Comparison of ENCODE assay signal across 21 mouse cellular contexts in the genomic region with DNA sequence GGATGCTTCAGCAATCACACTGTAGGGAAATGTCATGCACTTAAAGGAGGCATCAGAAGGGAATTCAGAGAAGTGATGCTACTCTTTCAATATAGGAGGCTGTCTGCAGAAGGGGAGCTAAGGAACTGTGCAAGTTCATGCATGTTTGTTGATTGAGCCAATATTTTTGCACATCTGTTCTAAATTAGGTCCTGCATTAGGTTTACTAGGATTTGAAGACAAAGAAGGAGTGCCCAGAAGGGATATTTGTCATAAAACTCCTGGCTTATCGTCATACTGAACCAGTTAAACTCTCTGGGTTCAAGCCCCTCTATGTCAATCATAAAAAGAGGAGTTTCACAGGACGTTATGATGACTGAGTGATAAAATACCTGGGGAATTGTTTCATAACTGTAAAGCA. TPM values are rescaled to one million over a fixed set of nuclear protein-coding genes. Genes with fewer than 3 reads are reported as not detected.
DNase-seq lines count a peak whose midpoint lies in the region; ATAC-seq and TF ChIP-seq lines count a peak whose summit lies in the region.
"Had no signal": no experiment of that assay in that cellular context is flagged by ENCODE, and none has a peak within 500 bp of the region (broad histone marks: within the 10 kb centered on the region; RNA-seq: fewer than 3 reads in every experiment).

No protein-coding gene starts in this region.

- intact Hi-C loops in heart, adult 2 months (cut with DNase I), result no loop called here

- H3K9me3 ChIP-seq in limb, embryonic 14.5 days (ENCODE audit: control insufficient read depth, low read length), result no peaks in the 10 kb centered on the region
- no peaks in the 10 kb centered on the region for H3K9me3 ChIP-seq in limb, embryonic 10.5 days (replicated peaks)
- no peaks in the 10 kb centered on the region for H3K9me3 ChIP-seq in embryonic facial prominence, embryonic 10.5 days
- H3K9me3 ChIP-seq: embryonic facial prominence, embryonic 12.5 days; forebrain, embryonic 10.5 days; hindbrain, embryonic 12.5 days; hindbrain, embryonic 15.5 days had no signal

- H3K79me2 ChIP-seq in heart, adult 2 months (replicated peaks; ENCODE audit: control insufficient read depth, insufficient read depth, low read length), result no peaks in the 10 kb centered on the region

- no peak for TF ChIP-seq CTCF in embryonic fibroblast, embryonic 13.5 days (IDR thresholded peaks at IDR 0.05; ENCODE audit: borderline replicate concordance, insufficient read depth, low read length)
- no peak for TF ChIP-seq CTCF in heart, adult 2 months (IDR thresholded peaks at IDR 0.05)
- TF ChIP-seq CTCF in cerebellum, adult 2 months (IDR thresholded peaks at IDR 0.05; ENCODE audit: borderline replicate concordance, insufficient read depth, low read depth, low read length), result no peak

- 12% methylated on average over 2 of the region's 2 CpGs for WGBS in limb, embryonic 14.5 days
- 60% methylated on average over 2 of the region's 2 CpGs for WGBS in limb, embryonic 10.5 days
- 45% methylated on average over 2 of the region's 2 CpGs for WGBS in embryonic facial prominence, embryonic 10.5 days
- 71% methylated on average over 2 of the region's 2 CpGs for WGBS in heart, adult 2 months
- WGBS in cerebellum, adult 2 months, result 75% methylated on average over 2 of the region's 2 CpGs

- no peak for TF ChIP-seq POLR2A in limb, embryonic 14.5 days (IDR thresholded peaks at IDR 0.05; ENCODE audit: borderline replicate concordance, extremely low read depth, insufficient read depth, insufficient read length)
- no peak for TF ChIP-seq POLR2A in embryonic fibroblast, embryonic 13.5 days (IDR thresholded peaks at IDR 0.05; ENCODE audit: low read depth, low read length)
- TF ChIP-seq POLR2A in heart, adult 2 months (IDR thresholded peaks at IDR 0.05; ENCODE audit: insufficient read depth, low read depth, low read length), result no peak
- no peak for TF ChIP-seq POLR2A in cerebellum, adult 2 months (IDR thresholded peaks at IDR 0.05; ENCODE audit: borderline replicate concordance, insufficient read depth, low read length)

- ATAC-seq in limb, embryonic 14.5 days (ENCODE audit: low FRiP score, low read depth), result 0 out of 2 replicates have a peak, but pooled peaks have one; percentile 41
- ATAC-seq: forebrain, embryonic 14.5 days; forebrain, postnatal 0 days; intestine, postnatal 0 days; Patski had no signal

- peak; percentile 45 for DNase-seq in limb, embryonic 14.5 days (ENCODE audit: low spot score)
- DNase-seq in limb, embryonic 10.5 days (ENCODE audit: low spot score), result no peak
- DNase-seq in embryonic facial prominence, embryonic 10.5 days (ENCODE audit: low spot score), result peak; percentile 3
- no peak for DNase-seq in heart, adult 2 months
- no peak for DNase-seq in cerebellum, adult 2 months
- DNase-seq: adrenal gland, postnatal 10 days; cerebellum, postnatal 14 days; forebrain, postnatal 0 days; gastrocnemius, adult 2 months; gastrocnemius, postnatal 14 days; heart, adult 18-20 months; kidney, adult 2 months had no signal

- no peak for TF ChIP-seq EP300 in heart, adult 2 months (IDR thresholded peaks at IDR 0.05; ENCODE audit: insufficient read depth, low read depth, low read length)

- H3K9ac ChIP-seq in limb, embryonic 14.5 days (ENCODE audit: low read depth, low read length, severe bottlenecking), result no peak overlapping the region
- H3K9ac ChIP-seq in heart, adult 2 months (ENCODE audit: low read depth, low read length), result no peak overlapping the region
- H3K9ac ChIP-seq: embryonic facial prominence, embryonic 12.5 days; forebrain, postnatal 0 days; hindbrain, embryonic 12.5 days; hindbrain, embryonic 15.5 days had no signal

- H3K4me2 ChIP-seq in limb, embryonic 14.5 days (replicated peaks; ENCODE audit: low read depth, low read length, severe bottlenecking), result no peak overlapping the region
- H3K4me2 ChIP-seq: embryonic facial prominence, embryonic 12.5 days; heart, embryonic 11.5 days; hindbrain, embryonic 12.5 days; hindbrain, embryonic 15.5 days had no signal

- no peaks in the 10 kb centered on the region for H3K36me3 ChIP-seq in limb, embryonic 14.5 days (ENCODE audit: control insufficient read depth, insufficient read depth, low read length)
- H3K36me3 ChIP-seq in limb, embryonic 10.5 days, result no peaks in the 10 kb centered on the region
- no peaks in the 10 kb centered on the region for H3K36me3 ChIP-seq in embryonic facial prominence, embryonic 10.5 days (replicated peaks)
- H3K36me3 ChIP-seq in heart, adult 2 months (ENCODE audit: control insufficient read depth, insufficient read depth, low read length), result no peaks in the 10 kb centered on the region
- H3K36me3 ChIP-seq: embryonic facial prominence, embryonic 12.5 days; forebrain, embryonic 10.5 days; hindbrain, embryonic 12.5 days; hindbrain, embryonic 15.5 days had no signal

- no peaks in the 10 kb centered on the region for H3K4me1 ChIP-seq in limb, embryonic 14.5 days (ENCODE audit: control insufficient read depth, insufficient read depth, low read length)
- peaks cover 16% of the 10 kb centered on the region for H3K4me1 ChIP-seq in limb, embryonic 10.5 days
- no peaks in the 10 kb centered on the region for H3K4me1 ChIP-seq in embryonic facial prominence, embryonic 10.5 days
- H3K4me1 ChIP-seq in embryonic fibroblast, embryonic 13.5 days (ENCODE audit: control insufficient read depth, insufficient read depth, low read length), result peaks cover 12% of the 10 kb centered on the region
- no peaks in the 10 kb centered on the region for H3K4me1 ChIP-seq in heart, adult 2 months (ENCODE audit: control insufficient read depth, insufficient read depth, low read length)
- H3K4me1 ChIP-seq in cerebellum, adult 2 months (ENCODE audit: control insufficient read depth, insufficient read depth, low read length), result peaks cover 9% of the 10 kb centered on the region
- H3K4me1 ChIP-seq: forebrain, embryonic 10.5 days; hindbrain, embryonic 12.5 days; hindbrain, embryonic 15.5 days had no signal

- no peaks in the 10 kb centered on the region for H3K27me3 ChIP-seq in limb, embryonic 14.5 days (ENCODE audit: control insufficient read depth, insufficient read depth, low read length)
- H3K27me3 ChIP-seq in limb, embryonic 10.5 days (ENCODE audit: low read depth, poor library complexity, severe bottlenecking), result no peaks in the 10 kb centered on the region
- no peaks in the 10 kb centered on the region for H3K27me3 ChIP-seq in embryonic facial prominence, embryonic 10.5 days (replicated peaks; ENCODE audit: low read depth, poor library complexity, severe bottlenecking)
- H3K27me3 ChIP-seq in heart, adult 2 months (ENCODE audit: control insufficient read depth, insufficient read depth, low read length), result no peaks in the 10 kb centered on the region
- H3K27me3 ChIP-seq in cerebellum, adult 2 months (ENCODE audit: control insufficient read depth, insufficient read depth, low read length), result no peaks in the 10 kb centered on the region
- H3K27me3 ChIP-seq: embryonic facial prominence, embryonic 12.5 days; hindbrain, embryonic 12.5 days; hindbrain, embryonic 15.5 days; Patski had no signal

- no peak overlapping the region for H3K27ac ChIP-seq in limb, embryonic 14.5 days (replicated peaks; ENCODE audit: low read depth, low read length)
- H3K27ac ChIP-seq in limb, embryonic 10.5 days, result no peak overlapping the region
- no peak overlapping the region for H3K27ac ChIP-seq in embryonic facial prominence, embryonic 10.5 days (replicated peaks)
- H3K27ac ChIP-seq in embryonic fibroblast, embryonic 13.5 days (ENCODE audit: insufficient read depth, low read length), result peak overlapping the region; percentile 55; the same call in 1 of the 2 replicates
- H3K27ac ChIP-seq in heart, adult 2 months, result no peak overlapping the region
- H3K27ac ChIP-seq in cerebellum, adult 2 months (ENCODE audit: insufficient read depth, low read length), result no peak overlapping the region
- H3K27ac ChIP-seq: embryonic facial prominence, embryonic 12.5 days; forebrain, embryonic 10.5 days; gastrocnemius, adult 2 months; hindbrain, embryonic 12.5 days; hindbrain, embryonic 15.5 days had no signal

- H3K4me3 ChIP-seq in limb, embryonic 14.5 days (replicated peaks; ENCODE audit: low read length), result no peak overlapping the region
- no peak overlapping the region for H3K4me3 ChIP-seq in limb, embryonic 10.5 days
- H3K4me3 ChIP-seq in embryonic facial prominence, embryonic 10.5 days, result no peak overlapping the region
- no peak overlapping the region for H3K4me3 ChIP-seq in embryonic fibroblast, embryonic 13.5 days (ENCODE audit: insufficient read depth, low read length)
- no peak overlapping the region for H3K4me3 ChIP-seq in heart, adult 2 months
- no peak overlapping the region for H3K4me3 ChIP-seq in cerebellum, adult 2 months (replicated peaks; ENCODE audit: insufficient read depth, low read depth, low read length)
- H3K4me3 ChIP-seq: embryonic facial prominence, embryonic 12.5 days; forebrain, embryonic 10.5 days; gastrocnemius, adult 2 months; hindbrain, embryonic 12.5 days; hindbrain, embryonic 15.5 days had no signal

RNA-seq across cellular contexts. Expression of gene Csf1, which starts 30.0 kb away (rescaled TPM):
- 14.9 and 16.3 TPM in 2 replicates for polyA plus RNA-seq in limb, embryonic 14.5 days (2012; rRNA removed)
- polyA plus RNA-seq in limb, embryonic 14.5 days (2014; fragmentation: Nextera tagmentation; extraction: Ambion mirVana), result 12.7 and 13.6 TPM in 2 replicates
- polyA plus RNA-seq in limb, embryonic 10.5 days (2016; fragmentation: Nextera tagmentation; extraction: Ambion mirVana), result 3.4 and 4.6 TPM in 2 replicates
- 3.8 and 4.4 TPM in 2 replicates for polyA plus RNA-seq in embryonic facial prominence, embryonic 10.5 days (2016; fragmentation: Nextera tagmentation; extraction: Ambion mirVana)
- 208 and 272 TPM in 2 replicates for polyA plus RNA-seq in embryonic fibroblast, embryonic 13.5 days (2011; ENCODE audit: insufficient read length, low read depth, missing spikeins)
- 10 to 100 TPM; 30.0 to 41.7 TPM for total RNA-seq in heart, adult 2 months (2021)
- polyA plus RNA-seq in heart, adult 2 months (2012; rRNA removed), result 32.9 and 44.0 TPM in 2 replicates
- polyA plus RNA-seq in cerebellum, adult 2 months (2012; rRNA removed), result 18.3 and 20.9 TPM in 2 replicates

RNA-seq across cellular contexts. Expression of gene Ahcyl1, which starts 33.9 kb away (rescaled TPM):
- polyA plus RNA-seq in limb, embryonic 14.5 days (2012; rRNA removed), result 142 and 143 TPM in 2 replicates
- polyA plus RNA-seq in limb, embryonic 14.5 days (2014; fragmentation: Nextera tagmentation; extraction: Ambion mirVana), result 97.1 and 110 TPM in 2 replicates
- polyA plus RNA-seq in limb, embryonic 10.5 days (2016; fragmentation: Nextera tagmentation; extraction: Ambion mirVana), result 83.4 and 98.2 TPM in 2 replicates
- 88.7 and 88.8 TPM in 2 replicates for polyA plus RNA-seq in embryonic facial prominence, embryonic 10.5 days (2016; fragmentation: Nextera tagmentation; extraction: Ambion mirVana)
- polyA plus RNA-seq in embryonic fibroblast, embryonic 13.5 days (2011; ENCODE audit: insufficient read length, low read depth, missing spikeins), result 216 and 238 TPM in 2 replicates
- total RNA-seq in heart, adult 2 months (2021), result 10 to 100 TPM; 76.5 to 82.3 TPM
- polyA plus RNA-seq in heart, adult 2 months (2012; rRNA removed), result 50.9 and 94.6 TPM in 2 replicates
- 386 and 408 TPM in 2 replicates for polyA plus RNA-seq in cerebellum, adult 2 months (2012; rRNA removed)

Comparison
In these comparisons a context has a peak if more than half of its experiments do, and no peak if none do; other contexts are left out.
1. DNase-seq: peak in limb, embryonic 14.5 days (single experiment) and embryonic facial prominence, embryonic 10.5 days (single experiment); none in limb, embryonic 10.5 days (single experiment), heart, adult 2 months (0 of 2) and cerebellum, adult 2 months (0 of 2).